Mouse (Mus musculus): ENCODE data around the gene Shisal1.

DNA sequence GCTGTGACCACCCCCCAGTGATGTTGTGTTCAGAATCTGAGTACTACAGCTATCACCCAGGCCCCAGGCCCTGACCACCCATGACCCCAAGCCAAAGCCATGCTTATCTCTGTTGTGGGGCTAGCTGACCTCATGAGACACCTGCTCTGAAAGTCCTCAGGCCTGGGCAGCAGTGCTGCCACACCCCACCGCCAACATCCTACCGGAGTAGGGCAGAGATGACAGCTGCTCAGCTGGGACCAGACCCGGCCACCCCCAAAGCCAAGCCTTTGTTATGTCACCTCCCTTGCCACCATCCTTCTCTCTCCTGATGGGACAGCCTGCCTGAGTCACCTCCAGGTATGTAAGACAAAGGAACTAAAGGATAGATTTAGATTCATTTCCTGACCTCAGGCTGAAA lies 41.1 kb downstream of the Shisal1 start:
- TF ChIP-seq USF1 (IDR thresholded peaks at IDR 0.05; ENCODE audit: low read depth) = no peak
- no peak for TF ChIP-seq MAX (IDR thresholded peaks at IDR 0.05; ENCODE audit: low read depth)
- TF ChIP-seq POLR2A (IDR thresholded peaks at IDR 0.05; ENCODE audit: insufficient read length, low read depth) = no peak
- TF ChIP-seq CEBPB (IDR thresholded peaks at IDR 0.05; ENCODE audit: insufficient read depth, poor library complexity, severe bottlenecking) = no peak
- peak; percentile 20 for TF ChIP-seq TCF12 (IDR thresholded peaks at IDR 0.05; ENCODE audit: insufficient read depth, poor library complexity, severe bottlenecking)
- no peak for TF ChIP-seq POLR2AphosphoS2 (IDR thresholded peaks at IDR 0.05; ENCODE audit: insufficient read length, low read depth)
- peak in 2 of 3 experiments; percentile 68 to 94 for TF ChIP-seq MYOD1 (IDR thresholded peaks at IDR 0.05; ENCODE audit: control insufficient read depth in 1 of 3, insufficient read length in 2 of 3, low read depth in 2 of 3)
- no peak for TF ChIP-seq E2F4 (IDR thresholded peaks at IDR 0.05; ENCODE audit: insufficient read depth)

Data from myocyte (in vitro differentiated cells).